Mouse (Mus musculus) embryonic fibroblast, embryonic 13.5 days (primary cell): Measurements from ENCODE around the gene Clptm1l.

ENCODE experiments used
- CTCF ChIP-seq: IDR thresholded peaks from 2 replicates; pipeline ENCODE4 v1.5.1; 2011; ENCODE audit warnings: mild to moderate bottlenecking, control low read depth, low read length, moderate library complexity, borderline replicate concordance; ENCODE audit not compliant: insufficient read depth
- POLR2A ChIP-seq: IDR thresholded peaks from 2 replicates; pipeline ENCODE4 v1.6.1; 2011; ENCODE audit warnings: low read depth, mild to moderate bottlenecking, control low read depth, low read length, moderate library complexity

- TF ChIP-seq CTCF, result no peak
- no peak for TF ChIP-seq POLR2A
These were observed 22.6 kb downstream of the Clptm1l start for GRCm38 (mm10) chr13:73626410-73626744.
